Mouse (Mus musculus): ENCODE measurements at regions not wholly inside any gene's neighbourhood (a gene's known extent, or its start where the extent isn't known, plus 50 kb on each side); places are given as distances from the start of the nearest gene placed in this dataset.
"Not testable (repeated sequence)": the region's sequence is repeated elsewhere in the genome, so short reads cannot be mapped to it uniquely, and the experiment has no call there.

DNA sequence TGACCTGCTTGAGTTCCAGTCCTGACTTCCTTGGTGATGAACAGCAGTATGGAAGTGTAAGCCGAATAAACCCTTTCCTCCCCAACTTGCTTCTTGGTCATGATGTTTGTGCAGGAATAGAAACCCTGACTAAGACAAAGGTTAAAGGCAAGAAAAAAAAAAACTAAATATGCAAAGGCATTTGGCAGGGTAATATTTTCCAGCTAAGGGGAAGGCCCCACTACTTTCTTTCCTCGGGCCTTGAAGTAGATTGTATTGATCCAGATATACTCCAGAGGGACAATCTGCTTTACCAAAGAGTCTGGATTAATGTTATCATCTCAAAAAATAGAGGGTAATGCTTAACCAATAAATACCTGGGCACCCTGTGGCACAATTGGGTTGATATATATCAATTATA lies 155.4 kb upstream of the Kit start:
- not testable (repeated sequence) for TF ChIP-seq CTCF (conservative IDR thresholded peaks at IDR 0.05; ENCODE audit: low read length); POU5F1 (IDR thresholded peaks at IDR 0.05; ENCODE audit: borderline replicate concordance, low read length)

All from E14TG2a.4 (cell line).